Mouse (Mus musculus) B cell, adult 2 months (primary cell): ENCODE data around the gene Inpp1.

Experiments used
- DNase-seq, 2 experiments: peaks; one replicate each; pipeline ENCODE4 v3.0.0; 2022

Inpp1 gene

DNA sequence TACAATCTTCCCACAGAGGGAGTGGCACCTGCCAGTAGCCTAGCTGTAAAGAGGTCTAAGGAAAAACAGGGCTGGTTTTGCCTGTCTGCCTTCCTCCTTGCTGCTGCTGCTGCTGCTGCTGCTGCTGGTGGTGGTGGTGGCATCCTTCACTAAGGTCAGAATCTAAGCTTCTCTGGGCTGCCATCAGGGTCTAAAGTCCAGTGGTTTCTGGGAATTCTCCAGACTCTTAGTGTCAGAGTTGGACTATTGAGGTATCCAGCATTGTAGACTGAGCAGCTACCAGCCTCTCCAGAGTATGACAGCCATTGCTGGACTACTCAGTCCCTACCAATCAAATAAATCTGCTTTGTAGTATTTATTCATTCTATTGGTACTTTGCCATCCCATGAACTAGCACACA lies 24.8 kb downstream of the Inpp1 start:
- DNase-seq, result no peak

DNA sequence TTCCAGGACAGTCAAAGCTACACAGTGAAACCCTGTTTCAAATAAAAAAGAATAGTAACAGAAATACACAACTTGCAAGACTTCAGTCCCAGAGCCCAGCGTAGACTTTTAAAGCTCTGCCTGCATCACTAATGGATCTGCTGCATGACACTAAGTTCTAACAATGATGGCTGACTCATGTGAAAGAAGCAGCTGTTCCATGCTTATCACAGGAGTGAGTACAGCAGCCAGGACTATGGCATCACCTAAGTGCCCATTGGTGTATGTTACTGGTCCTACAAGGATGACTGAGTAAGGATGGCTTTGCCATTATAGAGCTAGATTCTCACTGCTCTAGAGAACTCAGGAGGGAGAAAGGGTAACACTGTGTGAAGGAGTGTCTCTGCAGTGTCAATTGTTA lies 30.2 kb downstream of the Inpp1 start:
- no peak for DNase-seq

DNA sequence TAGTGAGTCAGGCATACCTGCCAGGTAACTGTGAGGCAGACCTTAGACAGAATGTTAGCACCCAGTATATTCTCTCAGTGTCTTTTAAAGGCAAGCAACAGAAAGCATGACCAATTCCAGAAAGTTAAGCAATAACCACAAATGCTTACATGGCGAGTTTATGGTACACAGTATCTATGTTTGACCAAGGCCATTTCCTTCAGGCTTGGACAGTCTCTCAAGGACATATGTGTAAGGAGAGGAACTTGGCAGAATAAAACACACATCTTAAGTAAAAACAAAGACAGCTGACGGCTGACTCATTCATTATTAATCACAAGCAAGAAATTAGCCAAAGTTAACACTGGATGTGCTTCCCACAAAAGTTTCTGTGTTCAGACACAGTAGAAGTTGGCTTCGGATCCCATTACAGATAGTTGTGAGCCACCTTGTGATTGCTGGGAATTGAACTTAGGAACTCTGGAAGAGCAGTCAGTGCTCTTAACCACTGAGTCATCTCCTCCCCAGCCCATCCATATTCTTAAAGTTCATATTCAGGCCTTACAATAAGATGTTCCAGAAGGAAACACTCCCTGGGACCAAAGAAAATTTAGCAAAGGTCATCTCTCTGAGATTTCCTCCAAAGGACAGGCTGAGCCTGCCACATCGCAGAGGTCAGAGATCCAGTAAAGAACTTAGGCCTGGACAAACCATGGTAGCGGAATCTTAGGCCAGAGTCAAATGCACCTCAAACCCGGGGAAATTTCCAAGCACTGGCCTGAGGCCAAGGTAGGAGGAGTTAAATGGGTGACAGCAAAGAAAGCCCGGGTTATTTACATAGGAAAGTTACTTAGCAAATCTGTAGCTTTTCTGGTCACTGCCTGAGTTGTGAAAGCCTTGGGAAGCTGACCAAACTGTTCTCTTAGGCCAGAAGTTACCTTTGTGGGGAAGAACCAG lies 52.0 kb downstream of the Inpp1 start:
- no peak for DNase-seq

DNA sequence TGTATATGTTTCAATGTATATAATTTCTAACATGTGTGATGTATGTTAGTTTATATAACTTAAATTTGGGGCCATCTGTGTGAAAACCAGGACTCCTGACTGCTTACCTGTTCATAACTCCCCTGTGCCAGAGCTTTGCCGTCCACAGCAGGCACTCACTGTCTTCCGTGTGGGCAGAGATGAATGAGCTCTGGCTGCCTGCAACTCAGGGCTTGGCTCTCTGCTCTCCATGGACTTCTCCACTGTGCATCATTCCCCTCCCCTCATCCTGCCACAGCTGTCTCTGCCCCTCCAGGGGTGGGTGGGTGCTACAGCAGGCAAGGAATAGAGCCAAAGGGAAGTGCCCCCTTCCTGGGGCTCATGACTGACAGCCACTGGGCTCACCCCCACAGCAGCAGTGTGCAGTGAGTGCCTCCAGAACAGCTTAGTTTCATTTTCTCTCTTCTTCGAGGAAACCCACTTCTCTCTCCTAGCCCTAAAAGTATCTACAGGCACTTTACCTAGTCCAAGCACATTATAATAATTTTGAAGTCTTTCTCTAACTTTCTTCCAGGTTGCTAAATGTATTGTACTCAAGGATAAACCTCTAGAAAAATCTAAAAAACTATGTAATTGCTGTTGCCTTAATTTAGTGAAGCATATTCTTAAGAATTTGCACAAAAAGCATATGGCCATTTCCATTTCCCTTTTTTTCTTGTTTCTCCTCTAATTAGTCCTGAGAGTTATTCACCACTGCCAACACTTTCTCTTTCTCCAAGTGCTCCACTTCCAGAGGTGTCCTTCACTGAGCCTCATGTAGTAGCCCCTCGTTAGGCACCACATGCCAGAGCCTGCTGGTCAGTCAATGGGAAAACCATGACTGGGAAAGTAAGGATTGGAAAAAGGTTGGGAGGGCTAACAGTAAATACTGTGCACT lies 53.3 kb downstream of the Inpp1 start:
- DNase-seq, result peak; percentile 5 to 9

DNA sequence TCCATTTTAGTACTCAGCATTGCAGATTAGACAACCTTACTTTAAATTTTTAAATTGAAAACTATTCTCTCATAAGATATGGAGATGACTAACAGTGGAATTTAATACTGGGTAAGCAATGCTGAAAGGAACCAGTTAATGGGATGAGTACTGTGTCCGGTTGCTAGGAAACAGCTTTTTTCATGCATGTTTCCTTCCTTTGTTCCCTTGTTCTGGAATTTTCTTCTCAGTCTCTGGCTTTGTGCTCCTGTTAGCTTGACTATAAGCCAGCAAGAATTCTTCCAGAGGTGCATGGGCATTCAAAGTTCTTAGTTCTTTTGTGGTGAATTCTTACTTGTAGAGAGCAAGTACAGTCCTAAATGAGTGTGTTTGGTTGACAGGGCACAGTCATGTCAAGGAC lies 59.3 kb downstream of the Inpp1 start:
- no peak for DNase-seq

DNA sequence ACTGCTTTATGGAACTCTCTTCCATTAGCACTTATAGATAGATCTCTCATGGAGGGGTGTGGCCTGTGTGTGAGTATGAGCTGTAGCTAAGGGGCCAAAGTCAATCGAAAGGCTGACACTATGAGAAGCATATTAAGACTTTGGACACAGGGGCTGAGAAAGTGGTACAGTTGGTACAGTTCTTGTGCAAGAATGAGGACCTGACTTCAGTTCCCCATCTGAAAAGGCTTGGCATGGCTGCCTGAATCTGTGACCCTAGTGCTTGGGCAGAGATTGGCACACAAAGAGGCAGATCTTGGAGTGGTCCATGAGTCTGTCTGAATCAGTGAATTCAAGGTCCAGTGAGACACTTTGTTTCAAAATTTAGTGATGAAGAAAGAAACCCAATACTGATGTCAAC lies 63.2 kb downstream of the Inpp1 start:
- no peak for DNase-seq

DNA sequence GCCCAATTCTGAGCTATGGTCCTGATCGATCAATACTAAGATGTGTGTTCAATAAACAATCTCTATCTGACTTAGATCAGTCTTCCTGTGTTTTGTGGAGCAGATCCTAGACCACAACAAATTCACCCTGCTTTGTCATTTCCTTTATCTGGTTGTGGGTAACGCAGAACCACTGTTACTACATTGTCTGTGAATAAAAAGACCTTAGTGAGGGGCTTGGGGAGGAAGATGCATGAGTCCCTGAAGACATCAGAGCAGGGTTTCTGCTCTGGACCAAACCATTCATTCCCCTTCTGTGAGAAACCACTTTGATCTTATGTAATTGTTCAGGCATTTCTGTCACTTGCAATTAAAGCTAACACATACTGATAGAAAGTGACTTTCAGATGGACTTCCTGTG lies 63.7 kb downstream of the Inpp1 start:
- DNase-seq, result no peak

DNA sequence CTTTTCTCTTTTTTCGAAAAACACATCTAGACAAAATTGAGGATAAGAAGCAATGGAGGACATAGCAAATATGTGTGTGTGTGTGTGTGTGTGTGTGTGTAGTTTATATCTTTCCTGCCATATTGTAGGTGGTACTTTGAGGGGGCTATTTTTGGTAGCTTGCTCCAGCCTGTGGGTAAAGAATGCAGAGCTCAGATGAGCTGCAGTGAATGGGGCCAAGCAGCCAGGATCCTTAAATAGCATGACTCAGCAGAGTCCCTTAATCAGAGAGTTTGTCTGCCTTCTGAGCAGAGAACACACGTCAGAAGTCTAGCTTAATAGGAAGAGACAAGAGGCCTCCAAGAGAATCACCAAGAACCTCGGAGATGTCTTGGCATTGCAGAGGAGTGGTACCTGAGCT lies 64.8 kb downstream of the Inpp1 start:
- DNase-seq, result no peak

DNA sequence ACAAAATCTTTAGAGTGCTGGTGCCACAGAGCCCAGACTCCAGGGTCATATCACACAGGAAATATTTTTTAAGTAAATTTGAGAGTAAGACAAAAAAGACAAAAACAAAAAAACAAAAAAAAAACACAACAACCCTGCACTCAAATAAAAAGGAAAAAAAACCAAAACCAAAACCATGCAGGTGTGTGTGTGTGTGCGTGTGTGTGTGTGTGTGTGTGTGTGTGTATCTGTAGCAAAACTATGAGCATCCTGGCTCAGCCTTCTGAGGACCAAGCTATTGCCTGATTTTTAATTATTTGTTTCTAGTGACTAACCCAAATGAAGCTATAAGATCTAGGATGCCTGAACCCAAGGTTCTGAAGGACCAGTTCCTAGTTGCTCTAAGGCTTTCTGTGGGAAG lies 65.9 kb downstream of the Inpp1 start:
- DNase-seq, result no peak

DNA sequence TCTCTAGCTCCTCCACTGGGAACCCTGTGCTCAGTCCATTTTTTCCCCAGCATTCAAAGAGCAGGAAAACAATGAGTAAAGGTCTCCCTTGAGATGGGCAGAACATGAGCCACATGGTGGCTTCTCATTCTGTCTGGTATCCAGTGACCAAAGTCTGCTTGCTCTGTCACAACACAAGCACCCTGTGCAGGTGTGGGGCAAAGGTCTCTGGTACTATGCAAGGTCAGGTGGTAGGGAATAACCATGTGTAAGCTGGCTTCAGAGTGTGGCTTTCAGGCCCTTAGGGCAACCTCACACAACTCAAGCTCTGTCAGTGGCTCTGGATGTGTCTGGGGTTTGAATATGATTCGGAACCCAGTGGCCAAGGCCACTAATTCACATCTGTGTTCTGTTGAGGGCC lies 67.5 kb downstream of the Inpp1 start:
- no peak for DNase-seq

DNA sequence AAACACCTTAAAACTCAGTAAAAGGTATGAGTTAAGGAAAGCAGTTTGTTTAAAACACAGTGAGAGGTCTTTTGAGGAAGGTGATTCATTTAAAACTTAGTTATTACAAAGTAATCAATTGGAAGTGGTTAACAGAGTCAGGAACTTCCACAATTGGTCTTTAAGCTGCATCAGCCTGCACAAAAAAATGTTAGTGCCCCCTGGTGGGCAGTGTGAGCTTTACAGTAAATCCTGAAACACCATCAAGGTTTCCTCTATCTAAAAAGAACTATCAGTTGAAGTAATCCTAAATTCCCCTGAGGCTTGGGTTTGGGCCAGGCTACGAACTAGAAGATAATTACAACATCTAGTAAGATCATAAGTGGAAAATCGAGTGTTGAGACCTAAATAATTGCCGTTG lies 69.2 kb downstream of the Inpp1 start:
- DNase-seq, result peak; percentile 81 to 85

DNA sequence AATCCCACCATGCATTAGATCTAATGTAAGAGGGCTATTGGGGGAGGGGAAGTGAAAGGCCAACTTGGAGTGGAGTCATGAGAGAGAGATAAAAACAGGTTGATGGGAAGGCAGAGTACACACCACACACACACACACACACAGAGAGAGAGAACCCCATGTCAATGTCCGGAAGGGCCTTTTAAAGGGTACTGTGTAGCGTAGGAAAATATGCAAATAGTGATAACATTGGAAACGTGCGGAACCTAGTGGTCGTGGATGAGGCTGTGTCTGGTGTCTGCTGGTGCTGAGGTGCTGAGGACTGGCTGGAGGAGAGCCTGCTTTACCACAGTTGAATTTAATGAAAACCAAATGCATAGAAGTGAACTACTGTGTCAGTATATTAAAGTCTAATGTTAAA lies 74.9 kb downstream of the Inpp1 start:
- DNase-seq, result no peak
